Mouse (Mus musculus) common myeloid progenitor, adult 5-6 weeks (primary cell): ENCODE results near the gene Snap47. TPM values are rescaled to one million over a fixed set of nuclear protein-coding genes. Genes with fewer than 3 reads are reported as not detected.

ENCODE experiments used
- ATAC-seq: replicated peaks from 2 replicates; pipeline ENCODE4 v1.8.0; 2016; ENCODE audit warnings: low read depth, mild to moderate bottlenecking, moderate TSS enrichment, inconsistent platforms; ENCODE audit not compliant: poor library complexity, severe bottlenecking
- total RNA-seq: library from RNA; stranded (forward); fragments of 200-1000, 187-1606 nt; gene quantifications from 2 replicates; pipeline ENCODE4 v1.2.3, GENCODE M21; 2017

The Snap47 gene
- total RNA-seq: 8.2 and 8.5 TPM in 2 replicates

- ATAC-seq: no peak
These were observed at the start of gene Snap47 for GRCm38 (mm10) chr11:59451086-59451485. Gene Snap47 (minus strand): TSS chr11:59451186.

DNA sequence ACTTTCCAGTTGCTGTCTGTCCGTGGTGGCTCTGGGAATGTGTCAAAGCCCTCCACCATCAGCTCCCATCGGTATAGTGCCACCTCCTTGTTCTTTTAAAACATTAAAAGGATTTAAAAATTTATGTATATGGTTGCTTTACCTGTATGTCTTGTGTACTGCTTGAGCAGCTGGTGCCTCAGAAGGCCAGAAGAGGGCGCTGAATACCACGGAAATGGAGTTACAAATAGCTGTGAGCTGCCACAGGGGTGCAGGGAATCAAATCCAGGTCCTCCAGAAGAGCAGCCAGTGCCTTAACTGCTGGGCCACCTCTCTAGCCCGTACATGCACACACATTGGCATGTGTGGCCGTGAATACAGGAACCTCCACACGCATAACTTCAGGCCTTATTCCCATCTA lies 46.8 kb upstream of the Snap47 start:
- no peak for ATAC-seq

DNA sequence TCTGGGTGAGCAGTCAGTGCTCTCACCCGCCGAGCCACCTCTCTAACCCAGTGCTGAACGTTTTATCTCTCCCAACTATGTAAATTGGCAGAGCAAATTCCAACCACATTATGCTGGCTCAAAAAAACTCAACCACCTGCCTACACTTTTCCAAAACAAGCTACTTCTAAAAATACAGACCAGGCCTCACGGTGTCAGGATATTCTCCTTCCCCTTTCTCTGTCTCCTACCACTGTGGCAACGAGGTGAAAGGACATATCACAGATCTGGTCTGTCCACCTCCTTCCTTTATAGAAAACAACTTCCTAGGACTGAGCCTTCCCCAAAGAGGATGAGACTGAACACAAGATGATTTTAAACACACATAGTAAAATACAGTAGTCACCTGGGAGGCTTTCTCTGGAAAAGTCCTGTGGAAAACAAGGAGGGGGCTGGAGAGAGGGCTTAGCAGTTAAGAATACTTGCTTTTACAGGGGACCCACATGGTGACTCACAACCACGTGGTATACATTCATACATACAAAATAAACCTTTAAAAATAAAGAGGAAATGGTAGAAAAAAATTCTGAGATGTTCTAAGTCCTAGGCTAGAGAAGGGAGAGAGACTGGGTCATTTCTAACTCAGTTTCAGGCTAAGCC lies 45.8 kb upstream of the Snap47 start:
- ATAC-seq: no peak

DNA sequence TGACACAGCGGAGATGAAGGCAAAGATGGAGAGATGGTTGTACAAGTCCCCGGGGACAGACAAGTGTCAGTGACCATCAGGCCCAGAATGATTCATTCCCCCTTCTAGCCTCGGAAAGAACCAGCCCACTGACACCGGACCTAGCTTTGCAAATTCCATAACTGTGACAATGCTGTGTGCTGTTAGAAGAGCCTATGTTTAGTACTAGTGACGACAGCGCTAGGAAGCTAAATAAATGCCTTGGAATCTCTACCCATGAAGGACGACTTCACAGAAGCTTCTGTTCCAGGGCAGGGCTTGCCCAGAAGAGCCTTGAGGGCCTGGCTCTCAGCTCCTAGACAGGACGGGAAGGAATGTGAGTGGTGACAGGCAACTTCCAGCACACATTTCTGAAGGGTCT lies 35.2 kb upstream of the Snap47 start:
- no peak for ATAC-seq

- ATAC-seq: no peak
These were observed 34.7 kb upstream of the Snap47 start for GRCm38 (mm10) chr11:59485641-59486040.

DNA sequence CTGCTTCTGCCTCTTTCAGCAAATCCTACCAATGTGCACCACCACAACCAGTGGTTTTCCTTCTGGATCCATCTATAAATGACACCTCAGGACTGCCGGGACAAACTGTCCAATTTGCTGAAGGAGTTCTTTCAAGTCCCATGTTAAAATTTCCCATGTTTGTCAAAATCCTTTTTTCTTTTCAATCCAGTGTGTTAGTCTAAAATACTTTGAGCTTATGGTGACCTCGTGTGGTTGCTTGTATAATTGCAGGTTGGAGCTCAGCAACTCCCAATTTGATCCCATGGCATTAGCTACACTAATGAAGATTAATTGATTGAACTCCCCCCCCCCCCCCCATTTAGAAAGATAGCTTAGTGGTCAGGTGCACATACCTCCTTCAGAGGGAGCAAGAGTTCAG lies 32.2 kb upstream of the Snap47 start:
- no peak for ATAC-seq

- ATAC-seq: no peak
These were observed 26.3 kb upstream of the Snap47 start for GRCm38 (mm10) chr11:59477240-59477639.

DNA sequence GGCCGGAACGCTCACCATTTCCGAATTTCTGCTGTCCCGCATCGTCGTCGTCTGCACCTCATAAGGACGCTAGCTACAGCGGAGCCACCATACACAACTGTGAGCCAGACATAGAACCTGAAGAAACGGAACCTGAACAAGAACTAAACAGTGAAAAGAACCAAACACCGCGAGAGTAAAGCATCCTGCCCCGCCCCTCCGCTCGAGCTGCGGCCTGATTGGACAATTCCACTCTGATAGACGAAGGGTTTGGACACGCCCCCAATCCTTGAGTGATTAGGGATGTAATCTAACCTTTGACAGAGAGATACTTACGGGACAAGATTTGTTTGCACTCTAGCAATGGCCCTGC lies 21.3 kb upstream of the Snap47 start, which contains the start of gene Zfp867:
TSS of gene Zfp867 (minus strand) at position 149 of the 352 bp plus-strand sequence.
- ATAC-seq: peak; percentile 98

DNA sequence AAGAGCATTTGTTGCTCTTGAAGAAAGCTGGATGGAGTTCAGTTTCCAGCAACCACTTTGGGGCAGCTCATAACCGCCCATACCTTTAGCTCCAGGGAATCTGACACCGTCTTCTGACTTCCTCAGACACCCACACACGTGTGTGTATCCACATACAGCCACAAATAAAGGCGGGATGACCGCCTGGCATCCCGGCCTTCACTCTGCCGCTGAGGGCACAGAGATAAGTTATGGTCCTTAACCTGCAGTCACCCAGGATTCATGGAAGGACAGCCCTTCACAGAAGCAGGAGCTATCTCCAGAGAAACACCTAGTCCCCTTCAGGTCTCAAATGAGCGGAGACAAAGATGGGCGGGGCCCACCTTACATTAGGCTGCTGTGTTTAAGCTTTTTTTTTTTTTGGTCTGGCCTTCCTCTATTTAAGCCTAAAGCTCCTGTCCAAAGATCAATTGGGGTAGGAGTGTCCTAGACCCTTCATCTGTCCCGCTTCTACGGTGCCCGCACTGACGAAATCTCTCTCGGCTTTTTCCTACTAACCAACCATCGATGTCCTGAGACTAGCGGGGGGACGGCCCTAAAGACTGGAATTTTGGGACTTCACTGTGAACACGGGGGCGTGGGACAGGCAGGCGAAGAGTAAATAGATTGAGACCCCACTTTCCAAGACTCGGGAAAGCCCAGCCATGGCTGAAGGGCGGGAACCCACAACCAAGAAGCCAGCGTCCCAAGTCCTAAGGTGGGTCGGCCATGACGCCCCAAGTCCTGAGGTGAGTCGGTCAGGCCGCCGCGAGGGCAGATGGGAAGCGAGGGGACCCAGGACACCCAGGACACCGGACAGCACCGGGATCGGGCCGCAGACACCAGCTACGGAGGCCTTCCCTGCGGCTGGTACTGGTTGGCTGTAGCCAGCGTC lies 20.7 kb upstream of the Snap47 start:
- ATAC-seq: peak; percentile 45

GRCm38 (mm10) chr11:59460459-59460858 lies 9.5 kb upstream of the Snap47 start:
- ATAC-seq: no peak

DNA sequence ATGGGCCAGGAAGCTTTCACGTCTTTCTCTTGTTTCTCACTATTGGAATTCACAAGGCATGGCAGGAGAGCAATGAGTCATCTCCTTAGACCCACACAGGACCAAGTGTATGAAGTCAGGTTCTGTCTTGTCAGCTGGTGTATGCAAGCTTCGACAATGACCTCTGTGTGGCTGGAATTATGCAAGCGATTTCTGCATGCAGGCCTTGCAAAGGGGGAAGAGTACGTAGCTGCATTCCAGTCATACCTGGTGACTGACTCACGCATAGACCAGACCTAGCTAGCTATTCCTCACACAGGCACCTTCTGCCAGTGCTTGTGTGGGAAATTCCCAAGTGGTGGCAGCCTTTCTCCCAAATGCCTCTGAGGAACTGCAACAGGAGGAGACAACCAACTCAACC lies 8.0 kb upstream of the Snap47 start:
- ATAC-seq: no peak

DNA sequence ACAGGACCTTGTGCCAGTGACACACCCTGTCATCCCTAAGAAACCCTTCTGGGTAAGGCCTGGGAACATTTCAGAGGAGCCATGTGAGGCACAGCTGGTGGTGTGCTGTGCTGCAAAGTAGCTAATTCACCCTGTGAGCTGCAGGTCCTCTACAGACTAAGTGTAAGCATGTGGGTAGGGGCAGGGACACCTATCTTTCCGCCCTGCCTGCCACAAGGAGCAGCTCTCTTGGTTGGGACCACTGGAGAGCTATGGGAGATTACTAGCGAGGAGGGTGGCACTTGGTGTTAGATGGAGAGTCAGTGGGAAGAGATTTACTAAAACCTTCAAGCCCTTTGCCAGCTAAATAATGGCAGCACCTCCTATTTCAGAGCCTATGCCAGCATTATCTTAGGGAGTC lies 5.9 kb upstream of the Snap47 start:
- ATAC-seq: no peak

DNA sequence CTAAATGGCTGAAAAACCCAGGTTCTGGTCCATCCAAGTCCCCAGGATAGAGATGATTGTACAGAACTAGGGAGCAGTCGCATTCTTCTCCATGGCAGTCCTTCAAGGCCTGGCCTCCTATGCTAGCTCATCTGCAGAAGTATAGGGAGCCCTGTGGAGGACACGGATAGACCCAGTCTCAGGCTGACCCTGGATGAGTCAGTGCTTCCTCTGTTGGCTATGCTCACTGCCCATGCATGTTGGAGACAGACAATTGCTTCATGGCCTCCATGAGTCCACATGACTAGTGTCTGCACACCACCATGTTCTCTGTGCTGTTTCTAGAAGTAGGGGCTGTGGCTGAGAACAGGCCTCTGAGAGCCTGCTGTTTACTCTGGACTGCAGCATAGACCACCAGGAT lies 5.4 kb upstream of the Snap47 start:
- no peak for ATAC-seq

DNA sequence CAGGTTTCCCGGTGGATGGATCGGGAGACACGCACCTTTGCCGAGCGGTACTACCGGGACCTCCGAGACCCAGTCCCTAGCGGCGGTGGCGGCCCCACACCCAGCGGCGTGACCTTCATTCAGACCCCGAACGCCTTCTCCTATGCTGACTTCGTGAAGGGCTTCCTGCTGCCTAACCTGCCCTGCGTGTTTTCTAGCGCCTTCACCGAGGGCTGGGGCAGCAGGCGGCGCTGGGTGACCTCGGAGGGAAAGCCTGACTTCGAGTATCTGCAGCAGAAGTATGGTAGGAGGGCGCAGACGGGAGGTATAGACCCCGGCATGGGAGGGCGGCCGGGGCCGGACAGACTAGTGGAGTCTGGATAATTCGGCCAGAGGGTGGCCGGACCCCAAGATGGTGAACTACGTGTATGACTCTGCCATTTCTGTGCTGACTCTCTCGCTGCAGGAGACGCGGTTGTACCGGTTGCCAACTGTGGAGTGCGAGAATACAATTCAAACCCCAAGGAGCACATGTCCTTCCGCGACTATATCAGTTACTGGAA lies 685 bp downstream of the Snap47 start:
- ATAC-seq: peak; percentile 62

GRCm38 (mm10) chr11:59449741-59450229 lies 1.2 kb downstream of the Snap47 start, which contains the start of gene Jmjd4:
Gene Jmjd4 (plus strand): TSS chr11:59450045.
- ATAC-seq: peak; percentile 79

DNA sequence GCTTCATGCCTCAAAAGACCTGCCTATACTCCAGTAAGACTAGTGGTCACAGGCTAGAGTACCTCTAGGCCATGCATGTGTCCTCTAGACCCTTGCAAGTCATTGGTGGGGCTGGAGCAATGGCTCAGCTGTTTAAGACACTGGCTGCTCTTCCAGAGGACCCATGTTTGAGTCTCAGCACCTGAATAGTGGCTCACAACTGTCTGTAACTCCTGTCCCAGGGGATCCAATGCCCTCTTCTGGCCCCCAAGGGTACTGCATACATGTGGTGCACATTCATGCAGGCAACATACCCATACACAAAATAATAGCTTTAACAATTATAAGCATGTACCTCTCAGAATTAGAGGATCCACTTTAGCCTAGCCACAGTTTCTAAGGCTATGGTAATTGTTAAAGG lies 7.9 kb downstream of the Snap47 start:
- ATAC-seq: no peak

DNA sequence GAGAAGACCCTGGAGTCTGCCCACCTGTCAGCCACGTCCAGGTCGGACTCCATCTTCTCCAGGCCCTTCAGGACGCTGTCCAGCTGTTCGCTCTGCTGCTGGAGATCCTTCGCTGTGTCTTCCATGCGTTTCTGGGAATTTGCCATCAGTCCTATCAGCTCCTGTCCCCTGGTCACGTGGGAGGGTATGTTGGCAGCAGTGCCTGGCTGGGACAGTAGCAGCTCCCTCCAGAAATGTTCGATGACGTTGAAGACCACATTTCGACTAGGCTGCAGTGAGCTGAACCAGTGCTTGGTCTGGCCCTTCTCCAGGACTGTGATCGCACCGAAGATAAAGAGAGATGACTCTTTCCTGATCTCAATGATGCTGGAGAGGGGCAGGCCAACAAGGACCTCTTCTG lies 13.0 kb downstream of the Snap47 start:
- no peak for ATAC-seq

DNA sequence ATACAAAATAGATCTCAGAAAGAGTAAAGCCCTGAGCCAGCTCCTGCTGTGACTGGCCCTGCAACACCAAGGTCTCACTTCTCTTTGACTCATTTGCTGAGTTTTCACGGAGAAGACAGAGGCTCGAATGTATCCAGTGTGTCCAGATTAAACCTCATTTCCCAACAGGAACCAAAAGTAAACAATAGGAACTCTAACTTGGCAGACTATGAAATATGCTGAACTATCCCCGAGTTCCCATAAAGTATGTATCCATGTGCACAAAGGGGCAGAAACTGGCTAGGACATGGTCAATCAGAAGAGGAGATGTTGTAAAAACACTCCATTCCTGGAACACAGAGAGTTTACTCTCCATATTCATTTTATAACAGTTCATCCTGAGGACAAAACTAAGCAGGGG lies 18.7 kb downstream of the Snap47 start:
- no peak for ATAC-seq

DNA sequence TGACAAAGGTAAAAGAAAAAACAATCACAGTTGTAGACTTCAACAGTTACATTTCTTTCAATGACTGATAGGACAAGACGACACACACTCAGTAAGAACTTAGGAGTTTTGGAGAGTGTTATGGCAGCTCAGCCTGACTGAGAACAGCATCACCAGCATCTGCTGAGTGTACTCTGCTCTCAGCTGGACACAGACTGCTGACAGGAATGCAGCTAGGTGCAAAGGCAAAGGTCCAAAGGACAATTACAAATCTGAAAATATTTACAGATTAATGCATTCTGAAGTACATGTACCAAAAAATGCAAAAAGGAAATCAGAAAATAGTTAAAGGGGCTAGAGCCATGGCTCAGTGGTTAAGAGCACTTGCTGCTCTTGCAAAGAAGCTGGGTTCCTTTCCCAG lies 21.0 kb downstream of the Snap47 start:
- no peak for ATAC-seq

GRCm38 (mm10) chr11:59428057-59428660 lies 22.8 kb downstream of the Snap47 start:
- ATAC-seq: no peak

- ATAC-seq: peak; percentile 60
These were observed 25.3 kb downstream of the Snap47 start for GRCm38 (mm10) chr11:59425671-59426101.
